Mouse (Mus musculus): ENCODE data around the gene Crabp2. TPM values are rescaled to one million over a fixed set of nuclear protein-coding genes. Genes with fewer than 3 reads are reported as not detected.
A peak's percentile ranks its signal among the peaks of the same experiment; 100 is the strongest.

Gene Crabp2
- polyA plus RNA-seq, 1 experiment from 2014 or later = 44.4 TPM

DNA sequence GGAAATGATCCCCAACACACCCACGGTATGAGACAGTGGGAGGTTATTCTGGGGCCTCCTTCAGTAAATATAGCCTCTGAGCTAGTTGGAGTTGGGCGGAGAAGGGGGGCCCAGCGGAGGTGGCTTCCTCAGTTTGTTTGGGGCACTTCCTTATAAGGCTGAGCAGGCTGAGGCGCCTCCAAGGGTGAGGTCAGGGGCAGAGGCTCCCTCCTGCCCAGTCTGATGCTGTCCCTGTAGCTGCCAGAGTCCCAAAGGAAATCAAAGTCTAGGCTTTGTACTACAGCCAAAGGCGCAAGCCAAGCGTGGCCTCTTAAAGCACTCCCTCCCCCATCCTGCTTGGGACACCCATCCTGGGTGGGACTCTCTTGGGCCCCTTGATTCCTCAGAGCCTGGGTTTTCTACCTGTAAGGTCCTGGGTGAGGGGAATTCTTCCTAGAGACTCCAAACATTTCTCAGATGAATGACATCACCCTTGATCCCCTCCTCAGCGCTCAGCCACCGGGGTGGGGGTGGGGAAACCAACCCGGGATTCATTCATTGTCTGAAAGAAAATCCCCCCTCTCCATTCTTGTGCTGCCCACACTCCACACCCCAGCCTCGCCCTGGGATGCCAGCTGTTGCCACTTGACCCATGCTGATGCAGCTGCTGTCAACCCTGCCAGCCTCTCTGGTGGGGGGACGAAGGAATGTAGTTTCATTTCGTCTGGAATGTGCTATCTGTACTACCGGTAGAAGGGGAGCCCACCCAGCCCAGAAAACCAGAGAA, 34.6 kb downstream of the Crabp2 start:
- H3K4me3 ChIP-seq (ENCODE audit: low read depth, low read length) = no peak overlapping the region
- H3K4me1 ChIP-seq (ENCODE audit: control insufficient read depth, insufficient read depth, low read length) = peaks cover 19% of the 10 kb centered on the region
- no peaks in the 10 kb centered on the region for H3K27me3 ChIP-seq (ENCODE audit: control insufficient read depth, insufficient read depth, low read depth, low read length)
- no peaks in the 10 kb centered on the region for H3K9me3 ChIP-seq (replicated peaks; ENCODE audit: control insufficient read depth, low read length, poor library complexity, severe bottlenecking)
- no peaks in the 10 kb centered on the region for H3K36me3 ChIP-seq (ENCODE audit: control insufficient read depth, insufficient read depth, low read length)
- H3K4me2 ChIP-seq (ENCODE audit: low read length) = no peak overlapping the region
- 8% methylated on average over 13 of the region's 13 CpGs for WGBS
- no peak for ATAC-seq
- peak overlapping the region; percentile 42 for H3K9ac ChIP-seq (ENCODE audit: low read depth, low read length)
- peak overlapping the region; percentile 51 for H3K27ac ChIP-seq (ENCODE audit: low read length)

DNA sequence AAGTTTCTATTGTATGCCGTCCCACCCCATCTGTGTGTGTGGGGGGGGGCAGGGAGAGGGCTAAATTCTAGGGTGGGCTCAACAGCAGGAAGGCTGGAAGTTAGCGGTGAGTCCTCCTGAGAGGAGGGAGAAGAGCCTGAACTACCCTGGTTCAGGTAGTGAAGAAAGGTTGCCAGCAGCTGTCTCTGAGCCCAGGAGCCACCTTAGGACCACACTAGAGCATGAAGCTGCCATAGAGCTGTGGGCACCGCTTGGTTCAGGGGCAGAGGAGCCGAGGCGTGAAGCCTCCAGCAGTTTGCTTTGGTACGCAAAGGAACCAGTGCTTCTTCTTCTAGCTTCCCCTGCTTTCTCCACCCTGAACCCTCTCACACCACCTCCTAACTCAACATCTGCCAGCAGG, 35.2 kb downstream of the Crabp2 start:
- no peak overlapping the region for H3K4me2 ChIP-seq (ENCODE audit: low read length)
- H3K4me3 ChIP-seq (ENCODE audit: low read depth, low read length) = no peak overlapping the region
- H3K27me3 ChIP-seq (ENCODE audit: control insufficient read depth, insufficient read depth, low read depth, low read length) = no peaks in the 10 kb centered on the region
- H3K27ac ChIP-seq (ENCODE audit: low read length) = no peak overlapping the region
- peaks cover 23% of the 10 kb centered on the region for H3K4me1 ChIP-seq (ENCODE audit: control insufficient read depth, insufficient read depth, low read length)
- no peaks in the 10 kb centered on the region for H3K9me3 ChIP-seq (replicated peaks; ENCODE audit: control insufficient read depth, low read length, poor library complexity, severe bottlenecking)
- H3K9ac ChIP-seq (ENCODE audit: low read depth, low read length) = no peak overlapping the region
- 42% methylated on average over 6 of the region's 6 CpGs for WGBS
- no peaks in the 10 kb centered on the region for H3K36me3 ChIP-seq (ENCODE audit: control insufficient read depth, insufficient read depth, low read length)
- ATAC-seq = no peak

- Histone ChIP-seq H3K9ac (ENCODE audit: low read depth, low read length) (no peak overlapping the region), H3K4me1 (ENCODE audit: control insufficient read depth, insufficient read depth, low read length) (peaks cover 23% of the 10 kb centered on the region), H3K9me3 (replicated peaks; ENCODE audit: control insufficient read depth, low read length, poor library complexity, severe bottlenecking) (no peaks in the 10 kb centered on the region), H3K4me2 (ENCODE audit: low read length) (no peak overlapping the region), H3K4me3 (ENCODE audit: low read depth, low read length) (no peak overlapping the region), H3K27me3 (ENCODE audit: control insufficient read depth, insufficient read depth, low read depth, low read length) (no peaks in the 10 kb centered on the region), H3K27ac (ENCODE audit: low read length) (no peak overlapping the region), H3K36me3 (ENCODE audit: control insufficient read depth, insufficient read depth, low read length) (no peaks in the 10 kb centered on the region)
- ATAC-seq = no peak
- WGBS = 35% methylated on average over 3 of the region's 3 CpGs
Observed at GRCm38 (mm10) chr3:87984094-87984493, 35.6 kb downstream of the Crabp2 start.

DNA sequence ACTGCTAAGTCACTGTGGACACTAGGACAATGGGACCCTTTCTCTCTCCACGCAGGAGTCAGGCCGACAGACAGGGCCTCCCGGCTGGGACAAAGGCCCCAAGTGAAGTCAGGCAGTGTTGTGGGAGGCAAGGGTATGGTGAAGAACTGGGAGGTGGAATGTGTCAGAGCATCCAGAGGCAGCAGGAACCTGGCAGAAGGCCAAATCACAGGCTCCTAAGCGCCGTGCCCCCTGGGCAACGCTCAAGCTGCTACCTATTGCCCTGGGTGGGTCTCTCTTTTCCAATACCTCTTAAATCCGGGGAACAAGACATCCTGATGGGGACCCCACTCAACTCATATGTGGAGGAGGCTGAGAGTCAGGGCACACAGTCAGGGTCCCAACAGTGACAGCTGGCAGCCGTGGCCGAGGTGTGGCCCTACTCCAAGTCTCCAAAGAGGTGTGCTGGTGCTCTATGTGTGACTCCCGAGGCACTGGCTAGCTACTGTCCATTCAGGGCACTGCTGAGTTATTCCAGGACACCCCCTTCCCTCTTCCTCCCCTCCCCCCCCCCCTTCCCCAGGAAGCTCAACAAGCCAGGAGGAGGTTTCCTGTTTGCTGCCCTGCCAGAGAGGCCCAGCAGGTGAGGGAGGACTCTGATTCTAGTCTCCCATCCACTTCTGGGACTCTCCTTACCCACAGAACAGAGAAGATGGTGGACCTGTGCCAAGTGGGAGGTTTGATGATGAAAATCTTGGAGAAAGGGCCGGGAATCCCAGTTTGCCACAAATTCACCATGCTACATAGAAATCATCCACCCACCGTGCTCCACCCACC, 37.2 kb downstream of the Crabp2 start:
- no peak overlapping the region for H3K4me3 ChIP-seq (ENCODE audit: low read depth, low read length)
- H3K27me3 ChIP-seq (ENCODE audit: control insufficient read depth, insufficient read depth, low read depth, low read length) = peaks cover 2% of the 10 kb centered on the region; the same call in 1 of the 2 replicates
- no peak overlapping the region for H3K27ac ChIP-seq (ENCODE audit: low read length)
- peaks cover 23% of the 10 kb centered on the region for H3K4me1 ChIP-seq (ENCODE audit: control insufficient read depth, insufficient read depth, low read length)
- H3K36me3 ChIP-seq (ENCODE audit: control insufficient read depth, insufficient read depth, low read length) = no peaks in the 10 kb centered on the region
- no peak for ATAC-seq
- WGBS = 24% methylated on average over 12 of the region's 12 CpGs
- no peak overlapping the region for H3K9ac ChIP-seq (ENCODE audit: low read depth, low read length)
- H3K4me2 ChIP-seq (ENCODE audit: low read length) = no peak overlapping the region
- H3K9me3 ChIP-seq (replicated peaks; ENCODE audit: control insufficient read depth, low read length, poor library complexity, severe bottlenecking) = no peaks in the 10 kb centered on the region

GRCm38 (mm10) chr3:87986868-87987267, 38.4 kb downstream of the Crabp2 start:
- WGBS = 0% methylated on average over 17 of the region's 17 CpGs
- peaks cover 2% of the 10 kb centered on the region; the same call in 1 of the 2 replicates for H3K27me3 ChIP-seq (ENCODE audit: control insufficient read depth, insufficient read depth, low read depth, low read length)
- H3K4me2 ChIP-seq (ENCODE audit: low read length) = peak overlapping the region; percentile 51
- H3K36me3 ChIP-seq (ENCODE audit: control insufficient read depth, insufficient read depth, low read length) = no peaks in the 10 kb centered on the region
- H3K9me3 ChIP-seq (replicated peaks; ENCODE audit: control insufficient read depth, low read length, poor library complexity, severe bottlenecking) = no peaks in the 10 kb centered on the region
- H3K4me3 ChIP-seq (ENCODE audit: low read depth, low read length) = peak overlapping the region; percentile 32
- peaks cover 23% of the 10 kb centered on the region for H3K4me1 ChIP-seq (ENCODE audit: control insufficient read depth, insufficient read depth, low read length)
- peak overlapping the region; percentile 49; the same call in 1 of the 2 replicates for H3K9ac ChIP-seq (ENCODE audit: low read depth, low read length)
- ATAC-seq = peak; percentile 79
- H3K27ac ChIP-seq (ENCODE audit: low read length) = peak overlapping the region; percentile 24

DNA sequence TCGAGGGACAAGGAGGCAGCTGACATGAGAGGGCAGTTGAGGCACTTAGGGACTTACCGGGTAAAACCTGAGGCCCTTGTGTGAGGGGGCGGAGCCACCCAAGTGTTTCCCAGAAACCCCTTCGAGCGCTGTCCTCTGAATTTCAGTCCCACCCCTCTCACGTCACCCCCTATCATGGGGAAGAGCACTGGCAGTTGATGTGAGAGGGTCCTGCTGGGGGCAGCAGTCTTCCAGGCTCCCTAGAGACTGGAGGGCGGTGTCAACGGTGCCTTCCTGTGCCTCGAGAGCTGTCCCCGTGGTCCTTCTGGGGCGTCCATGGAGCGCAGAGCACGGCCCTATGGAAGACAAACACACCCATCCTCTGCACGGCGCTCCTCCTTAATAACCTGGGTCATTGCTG, 39.2 kb downstream of the Crabp2 start:
- Histone ChIP-seq H3K4me2 (ENCODE audit: low read length) (peak overlapping the region; percentile 51), H3K9ac (ENCODE audit: low read depth, low read length) (peak overlapping the region; percentile 49), H3K36me3 (ENCODE audit: control insufficient read depth, insufficient read depth, low read length) (no peaks in the 10 kb centered on the region), H3K4me1 (ENCODE audit: control insufficient read depth, insufficient read depth, low read length) (peaks cover 19% of the 10 kb centered on the region), H3K27ac (ENCODE audit: low read length) (peak overlapping the region; percentile 24), H3K27me3 (ENCODE audit: control insufficient read depth, insufficient read depth, low read depth, low read length) (peaks cover 4% of the 10 kb centered on the region; the same call in 1 of the 2 replicates), H3K4me3 (ENCODE audit: low read depth, low read length) (peak overlapping the region; percentile 32), H3K9me3 (replicated peaks; ENCODE audit: control insufficient read depth, low read length, poor library complexity, severe bottlenecking) (no peaks in the 10 kb centered on the region)
- WGBS = under 1% methylated on average over 15 of the region's 15 CpGs
- ATAC-seq = peak; percentile 79

- H3K9ac ChIP-seq (ENCODE audit: low read depth, low read length) = peak overlapping the region; percentile 33
- H3K27ac ChIP-seq (ENCODE audit: low read length) = peak overlapping the region; percentile 24
- ATAC-seq = peak; percentile 16
- H3K4me3 ChIP-seq (ENCODE audit: low read depth, low read length) = peak overlapping the region; percentile 32
- H3K4me2 ChIP-seq (ENCODE audit: low read length) = peak overlapping the region; percentile 51
- H3K9me3 ChIP-seq (replicated peaks; ENCODE audit: control insufficient read depth, low read length, poor library complexity, severe bottlenecking) = no peaks in the 10 kb centered on the region
- 9% methylated on average over 15 of the region's 15 CpGs for WGBS
- H3K4me1 ChIP-seq (ENCODE audit: control insufficient read depth, insufficient read depth, low read length) = peaks cover 16% of the 10 kb centered on the region
- no peaks in the 10 kb centered on the region for H3K36me3 ChIP-seq (ENCODE audit: control insufficient read depth, insufficient read depth, low read length)
- H3K27me3 ChIP-seq (ENCODE audit: control insufficient read depth, insufficient read depth, low read depth, low read length) = peaks cover 8% of the 10 kb centered on the region
Observed at GRCm38 (mm10) chr3:87988068-87988467, 39.6 kb downstream of the Crabp2 start.

GRCm38 (mm10) chr3:87989935-87990334, 41.5 kb downstream of the Crabp2 start:
- peaks cover 22% of the 10 kb centered on the region for H3K27me3 ChIP-seq (ENCODE audit: control insufficient read depth, insufficient read depth, low read depth, low read length)
- ATAC-seq = no peak
- H3K4me3 ChIP-seq (ENCODE audit: low read depth, low read length) = no peak overlapping the region
- H3K9ac ChIP-seq (ENCODE audit: low read depth, low read length) = no peak overlapping the region
- no peaks in the 10 kb centered on the region for H3K9me3 ChIP-seq (replicated peaks; ENCODE audit: control insufficient read depth, low read length, poor library complexity, severe bottlenecking)
- no peaks in the 10 kb centered on the region for H3K36me3 ChIP-seq (ENCODE audit: control insufficient read depth, insufficient read depth, low read length)
- H3K4me2 ChIP-seq (ENCODE audit: low read length) = no peak overlapping the region
- 38% methylated on average over 10 of the region's 10 CpGs for WGBS
- peaks cover 15% of the 10 kb centered on the region for H3K4me1 ChIP-seq (ENCODE audit: control insufficient read depth, insufficient read depth, low read length)
- H3K27ac ChIP-seq (ENCODE audit: low read length) = no peak overlapping the region

DNA sequence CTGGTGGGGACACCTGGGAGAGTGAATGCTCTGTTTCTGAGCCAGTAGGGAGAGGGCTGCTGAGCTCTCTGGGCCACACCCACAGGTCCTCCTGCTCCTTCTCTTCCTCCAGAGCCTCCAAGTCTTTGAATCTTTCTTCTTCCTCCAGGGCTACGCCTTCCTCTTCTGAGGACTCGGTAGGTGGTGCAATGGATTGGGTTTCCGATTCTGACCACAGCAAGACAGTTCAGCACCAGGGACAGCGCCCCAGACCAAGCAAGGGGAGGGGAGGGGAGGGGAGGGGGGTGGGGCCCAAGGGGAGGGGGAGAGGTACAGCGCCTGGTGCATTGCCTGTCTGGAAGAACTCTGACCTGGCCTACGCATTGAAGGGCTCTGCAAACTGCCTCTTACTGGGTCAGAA, 45.0 kb downstream of the Crabp2 start:
- WGBS = 3% methylated on average over 6 of the region's 6 CpGs
- Histone ChIP-seq H3K36me3 (ENCODE audit: control insufficient read depth, insufficient read depth, low read length) (no peaks in the 10 kb centered on the region), H3K9ac (ENCODE audit: low read depth, low read length) (no peak overlapping the region), H3K27ac (ENCODE audit: low read length) (no peak overlapping the region), H3K27me3 (ENCODE audit: control insufficient read depth, insufficient read depth, low read depth, low read length) (peaks cover 55% of the 10 kb centered on the region), H3K4me1 (ENCODE audit: control insufficient read depth, insufficient read depth, low read length) (peaks cover 9% of the 10 kb centered on the region), H3K9me3 (replicated peaks; ENCODE audit: control insufficient read depth, low read length, poor library complexity, severe bottlenecking) (no peaks in the 10 kb centered on the region), H3K4me2 (ENCODE audit: low read length) (no peak overlapping the region), H3K4me3 (ENCODE audit: low read depth, low read length) (no peak overlapping the region)
- no peak for ATAC-seq

Measured in midbrain, embryonic 16.5 days (tissue).